16 mouse cellular contexts compared by ENCODE assay signal in genomic region chr4:58643371-58643770, GRCm38 (mm10).
A peak's percentile ranks its signal among the peaks of the same experiment; 100 is the strongest.
DNase-seq lines count a peak whose midpoint lies in the region; ATAC-seq and TF ChIP-seq lines count a peak whose summit lies in the region.
"Had no signal": no experiment of that assay in that cellular context is flagged by ENCODE, and none has a peak within 500 bp of the region (broad histone marks: within the 10 kb centered on the region; RNA-seq: fewer than 3 reads in every experiment).

No protein-coding gene starts in this region.

- no peak overlapping the region for H3K4me2 ChIP-seq in heart, postnatal 0 days (ENCODE audit: low read depth, low read length)
- H3K4me2 ChIP-seq in heart, embryonic 12.5 days, result no peak overlapping the region
- no peak overlapping the region for H3K4me2 ChIP-seq in limb, embryonic 11.5 days (ENCODE audit: low read depth, severe bottlenecking)
- H3K4me2 ChIP-seq: heart, embryonic 13.5 days; lung, embryonic 15.5 days had no signal

- H3K4me1 ChIP-seq in heart, postnatal 0 days (ENCODE audit: control insufficient read depth, insufficient read depth), result 0 out of 2 replicates have a peak, but pooled peaks cover 3% of the 10 kb centered on the region
- no peaks in the 10 kb centered on the region for H3K4me1 ChIP-seq in heart, embryonic 12.5 days (replicated peaks)
- H3K4me1 ChIP-seq in E14TG2a.4 (replicated peaks; ENCODE audit: low read depth, low read length) (peaks cover 24% of the 10 kb centered on the region), ES-E14 (ENCODE audit: control insufficient read depth in 2 of 2, insufficient read depth in 2 of 2, low read length in 2 of 2, poor library complexity in 1 of 2) (peaks cover 0 to 4% of the 10 kb centered on the region in 2 experiments; a peak in 1 of 4 replicates)
- peaks cover 3% of the 10 kb centered on the region; the same call in 1 of the 2 replicates for H3K4me1 ChIP-seq in limb, embryonic 11.5 days (ENCODE audit: control insufficient read depth, insufficient read depth, low read length)
- H3K4me1 ChIP-seq: heart, embryonic 13.5 days; lung, embryonic 15.5 days had no signal

- H3K27ac ChIP-seq in heart, postnatal 0 days (ENCODE audit: low read depth), result no peak overlapping the region
- no peak overlapping the region for H3K27ac ChIP-seq in heart, embryonic 12.5 days (ENCODE audit: poor library complexity, severe bottlenecking)
- H3K27ac ChIP-seq in ES-E14 (ENCODE audit: insufficient read depth, low read depth, low read length, poor library complexity, severe bottlenecking), result no peak overlapping the region
- H3K27ac ChIP-seq in limb, embryonic 11.5 days (replicated peaks; ENCODE audit: low read depth, low read length), result no peak overlapping the region
- H3K27ac ChIP-seq: heart, embryonic 13.5 days; layer of hippocampus, adult 2 months; lung, embryonic 15.5 days had no signal

- no peaks in the 10 kb centered on the region for H3K27me3 ChIP-seq in heart, postnatal 0 days (ENCODE audit: control insufficient read depth, insufficient read depth, low read length)
- no peaks in the 10 kb centered on the region for H3K27me3 ChIP-seq in heart, embryonic 12.5 days (replicated peaks)
- no peaks in the 10 kb centered on the region for H3K27me3 ChIP-seq in E14TG2a.4 (ENCODE audit: insufficient read depth, low read length)
- no peaks in the 10 kb centered on the region for H3K27me3 ChIP-seq in limb, embryonic 11.5 days (ENCODE audit: control insufficient read depth, insufficient read depth, low read length)
- H3K27me3 ChIP-seq: CH12.LX; heart, embryonic 13.5 days; lung, embryonic 15.5 days; Patski had no signal

- H3K4me3 ChIP-seq in heart, postnatal 0 days (ENCODE audit: low read depth, low read length), result no peak overlapping the region
- H3K4me3 ChIP-seq in heart, embryonic 12.5 days, result no peak overlapping the region
- H3K4me3 ChIP-seq in E14TG2a.4 (replicated peaks; ENCODE audit: low read length) (no peak overlapping the region), ES-E14 (ENCODE audit: insufficient read depth in 1 of 2, low read depth in 1 of 2, low read length in 2 of 2, poor library complexity in 1 of 2, severe bottlenecking in 1 of 2) (no peak overlapping the region)
- no peak overlapping the region for H3K4me3 ChIP-seq in limb, embryonic 11.5 days (ENCODE audit: low read depth, low read length)
- H3K4me3 ChIP-seq: heart, embryonic 13.5 days; layer of hippocampus, adult 2 months; lung, embryonic 15.5 days had no signal

- no peaks in the 10 kb centered on the region for H3K9me3 ChIP-seq in heart, postnatal 0 days (replicated peaks; ENCODE audit: control insufficient read depth, low read length)
- H3K9me3 ChIP-seq in heart, embryonic 12.5 days (replicated peaks), result no peaks in the 10 kb centered on the region
- 0 out of 2 replicates have a peak, but pooled peaks cover 2% of the 10 kb centered on the region for H3K9me3 ChIP-seq in E14TG2a.4 (ENCODE audit: low read length)
- no peaks in the 10 kb centered on the region for H3K9me3 ChIP-seq in ES-E14 (ENCODE audit: control insufficient read depth, insufficient read depth, low read depth, low read length)
- no peaks in the 10 kb centered on the region for H3K9me3 ChIP-seq in limb, embryonic 11.5 days (ENCODE audit: control insufficient read depth, low read length)
- H3K9me3 ChIP-seq: heart, embryonic 13.5 days; lung, embryonic 15.5 days had no signal

- WGBS in heart, postnatal 0 days, result 31% methylated on average over 4 of the region's 4 CpGs
- WGBS in heart, embryonic 12.5 days, result 38% methylated on average over 4 of the region's 4 CpGs
- 39% methylated on average over 4 of the region's 4 CpGs for WGBS in limb, embryonic 11.5 days

- intact Hi-C loops in left cerebral cortex, postnatal 10 days (cut with DNase I), result no loop called here

- in situ Hi-C loops in ES-E14 (cut with MboI; ENCODE audit: low sequenced_read_pairs in 2 of 2, unreplicated experiment in 2 of 2), result no loop called here

- H3K36me3 ChIP-seq in heart, postnatal 0 days (replicated peaks; ENCODE audit: control insufficient read depth, insufficient read depth, low read length), result no peaks in the 10 kb centered on the region
- no peaks in the 10 kb centered on the region for H3K36me3 ChIP-seq in heart, embryonic 12.5 days
- H3K36me3 ChIP-seq in E14TG2a.4 (ENCODE audit: insufficient read depth, low read length) (no peaks in the 10 kb centered on the region), ES-E14 (ENCODE audit: control insufficient read depth, insufficient read depth, low read length, poor library complexity, severe bottlenecking) (no peaks in the 10 kb centered on the region)
- H3K36me3 ChIP-seq in limb, embryonic 11.5 days (ENCODE audit: control insufficient read depth, insufficient read depth, low read length), result no peaks in the 10 kb centered on the region
- H3K36me3 ChIP-seq: heart, embryonic 13.5 days; lung, embryonic 15.5 days had no signal

- no peak for TF ChIP-seq EP300 in heart, postnatal 0 days (IDR thresholded peaks at IDR 0.05; ENCODE audit: low read depth)

- no peak overlapping the region for H3K9ac ChIP-seq in heart, postnatal 0 days (replicated peaks; ENCODE audit: low read depth, low read length)
- no peak overlapping the region for H3K9ac ChIP-seq in heart, embryonic 12.5 days
- no peak overlapping the region for H3K9ac ChIP-seq in ES-E14 (ENCODE audit: insufficient read depth, low read depth, low read length, poor library complexity, severe bottlenecking)
- H3K9ac ChIP-seq in limb, embryonic 11.5 days (ENCODE audit: low read length), result no peak overlapping the region
- H3K9ac ChIP-seq: heart, embryonic 13.5 days; lung, embryonic 15.5 days had no signal

- 0 out of 2 replicates have a peak, but pooled peaks have one; percentile 20 for ATAC-seq in heart, postnatal 0 days (ENCODE audit: insufficient read depth, low read depth)
- no peak for ATAC-seq in heart, embryonic 12.5 days (ENCODE audit: insufficient number of reproducible peaks, low FRiP score)
- no peak for ATAC-seq in limb, embryonic 11.5 days (ENCODE audit: insufficient number of reproducible peaks, low FRiP score, low TSS enrichment, low read depth)
- ATAC-seq: Patski had no signal

- DNase-seq in heart, postnatal 0 days (ENCODE audit: low spot score), result no peak
- peak; percentile 29 for DNase-seq in ES-E14 (ENCODE audit: low read depth, low spot score)
- peak; percentile 36 for DNase-seq in limb, embryonic 11.5 days (ENCODE audit: low spot score)
- DNase-seq in layer of hippocampus, adult 18-20 months (ENCODE audit: low spot score in 2 of 2), result no peak
- no peak for DNase-seq in left cerebral cortex, postnatal 10 days (ENCODE audit: extremely low spot score in 1 of 2, low spot score in 2 of 2)
- no peak for DNase-seq in ovary, postnatal 14 days (ENCODE audit: low spot score)
- DNase-seq: adrenal gland, adult 2 months; cerebellum, adult 2 months; thymus, postnatal 36 days had no signal

- no peak for TF ChIP-seq CTCF in heart, postnatal 0 days (IDR thresholded peaks at IDR 0.05; ENCODE audit: low read depth)
- 0 out of 2 replicates have a peak, but pooled peaks have one; percentile 16 for TF ChIP-seq CTCF in E14TG2a.4 (conservative IDR thresholded peaks at IDR 0.05; ENCODE audit: low read length)

TF ChIP-seq in ES-E14, 5 proteins besides CTCF, POLR2A, EP300 and RAD21:
- TF ChIP-seq MAFK (IDR thresholded peaks at IDR 0.05; ENCODE audit: insufficient read depth, low read depth, low read length) (no peak), CHD2 (IDR thresholded peaks at IDR 0.05; ENCODE audit: low read depth, low read length) (no peak), ZNF384 (IDR thresholded peaks at IDR 0.05; ENCODE audit: low read depth, low read length) (no peak), HCFC1 (IDR thresholded peaks at IDR 0.05; ENCODE audit: borderline replicate concordance, insufficient read depth, low read length) (no peak), ZC3H11A (IDR thresholded peaks at IDR 0.05; ENCODE audit: borderline replicate concordance, low read depth, low read length) (no peak)

Comparison
In these comparisons a context has a peak if more than half of its experiments do, and no peak if none do; other contexts are left out.
1. DNase-seq: peak in ES-E14 (single experiment) and limb, embryonic 11.5 days (single experiment); none in heart, postnatal 0 days (single experiment), layer of hippocampus, adult 18-20 months (0 of 2), left cerebral cortex, postnatal 10 days (0 of 2) and ovary, postnatal 14 days (single experiment).